Mouse (Mus musculus) lung, adult 2 months (tissue): ENCODE results near the gene B130006D01Rik.

Source experiments
- CTCF ChIP-seq: fragments of 200-500 bp; IDR thresholded peaks from 2 replicates; pipeline ENCODE4 v1.5.1; 2011; ENCODE audit warnings: mild to moderate bottlenecking, low read length, control low read depth; ENCODE audit not compliant: insufficient read depth
- POLR2A ChIP-seq: fragments of 200-500 bp; IDR thresholded peaks from 2 replicates; pipeline ENCODE4 v1.6.1; 2011; ENCODE audit warnings: low read depth, mild to moderate bottlenecking, control low read depth, low read length, borderline replicate concordance; ENCODE audit errors: extremely low read depth

- TF ChIP-seq POLR2A (no peak), CTCF (no peak)
Observed at GRCm38 (mm10) chr11:95676307-95676706, 47.1 kb upstream of the B130006D01Rik start.
